Mouse (Mus musculus) intestine, postnatal 0 days (tissue): ENCODE data around the gene Blzf1. TPM values are rescaled to one million over a fixed set of nuclear protein-coding genes. Genes with fewer than 3 reads are reported as not detected.

Source experiments
- ATAC-seq: fragments of 200-750 bp; cut with Nextera tagmentation; 2 replicates; pipeline ENCODE4 v1.8.0; 2017; ENCODE audit warnings: mild to moderate bottlenecking, moderate TSS enrichment, moderate library complexity
- H3K27ac ChIP-seq: fragments of 300-500 bp; sonication (generic); 2 replicates; pipeline ENCODE4 v1.5.1; 2014; ENCODE audit warnings: mild to moderate bottlenecking, low read depth, low read length, moderate library complexity
- H3K27me3 ChIP-seq: fragments of 300-500 bp; sonication (generic); replicated peaks from 2 replicates; pipeline ENCODE4 v1.6.1; 2014; ENCODE audit warnings: low read length, mixed read lengths; ENCODE audit not compliant: control insufficient read depth, insufficient read depth
- H3K36me3 ChIP-seq: fragments of 300-500 bp; sonication (generic); 2 replicates; pipeline ENCODE4 v1.6.1; 2014; ENCODE audit warnings: mild to moderate bottlenecking, moderate library complexity; ENCODE audit not compliant: control insufficient read depth, insufficient read depth
- H3K4me1 ChIP-seq: fragments of 300-500 bp; sonication (generic); replicated peaks from 2 replicates; pipeline ENCODE4 v1.6.1; 2014; ENCODE audit warnings: antibody characterized with exemption, low read length, mixed read lengths; ENCODE audit not compliant: control insufficient read depth, insufficient read depth
- H3K4me2 ChIP-seq: fragments of 300-500 bp; sonication (generic); replicated peaks from 2 replicates; pipeline ENCODE4 v1.6.1; 2014; ENCODE audit warnings: low read depth, mild to moderate bottlenecking, moderate library complexity
- H3K4me3 ChIP-seq: fragments of 300-500 bp; sonication (generic); 2 replicates; pipeline ENCODE4 v1.5.1; 2014; ENCODE audit warnings: low read depth, low read length
- H3K9ac ChIP-seq: fragments of 300-500 bp; sonication (generic); 2 replicates; pipeline ENCODE4 v1.6.1; 2014; ENCODE audit warnings: mild to moderate bottlenecking, low read depth, low read length
- H3K9me3 ChIP-seq: fragments of 300-500 bp; sonication (generic); 2 replicates; pipeline ENCODE4 v1.6.1; 2016; ENCODE audit warnings: mixed run types; ENCODE audit not compliant: control insufficient read depth
- CTCF ChIP-seq: sonication (generic); IDR thresholded peaks from 2 replicates; pipeline ENCODE4 v1.5.1; 2016; ENCODE audit warnings: low read depth, mild to moderate bottlenecking, control low read depth, antibody characterized with exemption, moderate library complexity
- WGBS: fragments of 180-500 bp; shearing (Covaris S2); extraction: QIAGEN DNeasy Blood & Tissue Kit; methylation state at CpG from one replicate; pipeline ENCODE4 v1.1.7; 2014; 5-methylcytosine and 5-hydroxymethylcytosine counted together
- polyA plus RNA-seq: library from polyadenylated mRNA; unstranded; fragments of >200 nt; fragmentation: Nextera tagmentation; extraction: Ambion mirVana; gene quantifications from 2 replicates; pipeline ENCODE4 v1.2.1, GENCODE M21; 2015

Blzf1 gene
- 16.7 and 17.2 TPM in 2 replicates for polyA plus RNA-seq

DNA sequence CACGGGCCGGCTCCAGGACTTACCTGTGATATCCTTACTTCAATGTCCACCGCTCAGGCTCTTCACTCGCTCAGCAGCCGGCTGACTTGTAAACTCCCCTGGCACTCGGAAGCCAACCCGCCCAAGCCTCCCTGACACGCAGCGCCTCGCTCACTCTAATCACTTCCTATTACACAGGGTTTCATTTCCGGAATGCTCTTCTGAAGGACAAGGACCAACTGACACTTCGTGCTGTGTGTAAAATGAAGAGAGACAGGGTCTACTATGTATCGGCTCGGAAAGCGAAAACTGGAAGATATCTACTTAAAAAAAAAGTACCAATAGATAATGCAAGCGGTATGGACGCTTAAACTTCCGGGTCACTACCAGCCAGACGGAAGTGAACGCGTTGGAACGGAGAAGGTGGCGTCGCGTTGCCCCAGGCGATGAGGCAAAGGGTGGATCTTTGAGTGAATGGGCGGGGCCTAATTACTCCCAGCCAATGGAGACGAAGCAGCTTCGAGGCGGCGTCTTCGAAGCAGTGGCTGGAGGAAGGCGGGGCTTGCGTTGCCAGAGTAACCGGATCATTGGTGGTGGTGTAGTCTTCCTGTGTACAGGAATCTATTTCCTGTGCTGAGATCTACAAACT, at the start of gene Blzf1:
Gene Blzf1, minus strand, starts transcription at position 366 of the 628 bp plus-strand sequence.
- H3K4me1 ChIP-seq, result peaks cover 4% of the 10 kb centered on the region; the same call in 1 of the 2 replicates
- whole genome bisulfite sequencing, result under 1% methylated on average over 35 of the region's 35 CpGs
- peak; percentile 99 for ATAC-seq
- peaks cover 13% of the 10 kb centered on the region for H3K36me3 ChIP-seq
- TF ChIP-seq CTCF, result no peak
- peak within 1 kb of the TSS; percentile 61 for H3K9ac ChIP-seq
- peak within 1 kb of the TSS; percentile 59 for H3K4me3 ChIP-seq
- peak within 1 kb of the TSS; percentile 90 for H3K4me2 ChIP-seq
- no peaks in the 10 kb centered on the region for H3K27me3 ChIP-seq
- no peaks in the 10 kb centered on the region for H3K9me3 ChIP-seq
- peak within 1 kb of the TSS; percentile 81 for H3K27ac ChIP-seq

- no peak overlapping the region for H3K4me3 ChIP-seq
- H3K27me3 ChIP-seq, result no peaks in the 10 kb centered on the region
- peak; percentile 80 for ATAC-seq
- WGBS, result 45% methylated on average over 3 of the region's 3 CpGs
- H3K27ac ChIP-seq, result no peak overlapping the region; the same call in 1 of the 2 replicates
- no peaks in the 10 kb centered on the region for H3K4me1 ChIP-seq
- H3K9me3 ChIP-seq, result no peaks in the 10 kb centered on the region
- no peak for TF ChIP-seq CTCF
- no peaks in the 10 kb centered on the region; the same call in 1 of the 2 replicates for H3K36me3 ChIP-seq
- no peak overlapping the region for H3K9ac ChIP-seq
- H3K4me2 ChIP-seq, result no peak overlapping the region
Measured at GRCm38 (mm10) chr1:164353443-164353842, 46.2 kb upstream of the Blzf1 start.

- Histone ChIP-seq H3K4me2 (no peak overlapping the region), H3K27me3 (no peaks in the 10 kb centered on the region), H3K9me3 (0 out of 2 replicates have a peak, but pooled peaks cover 3% of the 10 kb centered on the region), H3K4me3 (no peak overlapping the region), H3K36me3 (peaks cover 9% of the 10 kb centered on the region), H3K4me1 (no peaks in the 10 kb centered on the region), H3K27ac (no peak overlapping the region), H3K9ac (no peak overlapping the region)
- no peak for ATAC-seq
- WGBS, result 83% methylated on average over 3 of the region's 3 CpGs
- peak; percentile 65 for TF ChIP-seq CTCF
Measured at GRCm38 (mm10) chr1:164342161-164342560, 34.9 kb upstream of the Blzf1 start.

DNA sequence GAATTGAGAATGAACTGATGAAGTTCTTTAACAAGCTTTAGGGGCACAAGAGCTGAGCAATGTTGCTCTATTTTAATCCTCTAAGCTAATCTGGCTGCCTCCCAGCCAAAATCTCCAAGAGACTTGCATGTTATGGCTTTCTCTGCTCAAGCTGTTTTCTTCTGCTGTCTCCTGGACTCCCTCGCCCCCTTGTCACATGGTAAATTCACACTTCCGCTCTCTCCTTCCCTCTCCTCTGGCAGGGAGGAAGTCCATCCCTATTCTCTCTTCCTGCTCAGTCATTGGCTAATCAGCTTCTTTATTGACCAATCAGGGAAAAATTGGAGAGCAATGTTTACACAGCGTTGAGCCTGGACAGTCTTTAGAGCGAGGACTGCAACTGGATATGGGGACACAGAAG, 28.6 kb upstream of the Blzf1 start:
- H3K36me3 ChIP-seq, result peaks cover under 1% of the 10 kb centered on the region; the same call in 1 of the 2 replicates
- H3K9ac ChIP-seq, result no peak overlapping the region
- H3K27me3 ChIP-seq, result no peaks in the 10 kb centered on the region
- no peak overlapping the region for H3K4me2 ChIP-seq
- H3K4me3 ChIP-seq, result no peak overlapping the region
- H3K27ac ChIP-seq, result no peak overlapping the region
- 74% methylated on average over 4 of the region's 4 CpGs for WGBS
- H3K9me3 ChIP-seq, result no peaks in the 10 kb centered on the region
- TF ChIP-seq CTCF, result no peak
- no peaks in the 10 kb centered on the region for H3K4me1 ChIP-seq
- peak; percentile 71 for ATAC-seq

DNA sequence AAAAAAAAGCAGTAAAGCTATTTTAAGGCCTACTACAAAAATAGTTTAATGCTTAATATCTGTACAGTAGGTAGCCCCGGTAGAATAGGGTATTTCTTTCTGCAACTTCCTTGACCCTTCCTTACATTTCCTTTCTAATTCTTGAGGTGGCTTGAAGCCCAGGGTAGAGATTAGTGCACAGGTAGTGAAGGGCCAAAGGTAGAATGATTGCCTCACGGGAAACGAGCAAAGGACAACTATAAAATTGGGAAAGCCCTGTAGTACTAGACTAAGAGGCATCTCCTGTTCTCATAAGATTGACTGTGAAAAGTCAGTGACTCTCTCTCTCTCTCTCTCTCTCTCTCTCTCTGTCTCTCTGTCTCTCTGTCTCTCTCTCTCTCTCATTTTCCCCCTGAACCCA, 28.1 kb upstream of the Blzf1 start:
- H3K9me3 ChIP-seq, result no peaks in the 10 kb centered on the region
- H3K36me3 ChIP-seq, result peaks cover 5% of the 10 kb centered on the region; the same call in 1 of the 2 replicates
- H3K27ac ChIP-seq, result no peak overlapping the region
- H3K4me1 ChIP-seq, result no peaks in the 10 kb centered on the region
- 37% methylated on average over 3 of the region's 3 CpGs for WGBS
- no peak overlapping the region for H3K4me3 ChIP-seq
- TF ChIP-seq CTCF, result no peak
- ATAC-seq, result peak; percentile 82
- H3K9ac ChIP-seq, result no peak overlapping the region
- no peak overlapping the region for H3K4me2 ChIP-seq
- no peaks in the 10 kb centered on the region for H3K27me3 ChIP-seq

DNA sequence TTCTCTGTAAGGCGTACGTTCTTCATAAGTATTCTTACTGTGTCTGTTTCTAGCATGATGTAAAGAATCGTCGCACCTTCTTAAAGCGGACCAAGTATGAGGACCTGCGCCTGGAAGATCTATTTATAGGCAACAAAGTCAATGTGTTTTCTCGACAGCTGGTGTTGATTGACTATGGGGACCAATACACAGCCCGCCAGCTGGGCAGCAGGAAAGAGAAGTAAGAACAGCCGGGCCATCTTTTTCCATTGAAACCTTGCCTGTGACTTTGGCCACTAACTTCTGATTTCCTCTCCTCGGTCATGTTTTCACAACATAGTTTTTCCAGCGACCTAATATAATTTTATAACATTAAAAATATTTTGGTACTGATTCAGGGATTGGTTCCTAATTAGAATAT, 25.3 kb upstream of the Blzf1 start:
- H3K9ac ChIP-seq, result no peak overlapping the region
- WGBS, result 87% methylated on average over 11 of the region's 11 CpGs
- ATAC-seq, result no peak
- TF ChIP-seq CTCF, result no peak
- no peak overlapping the region for H3K27ac ChIP-seq
- H3K9me3 ChIP-seq, result no peaks in the 10 kb centered on the region
- H3K36me3 ChIP-seq, result peaks cover 6% of the 10 kb centered on the region; the same call in 1 of the 2 replicates
- H3K4me3 ChIP-seq, result no peak overlapping the region
- H3K4me2 ChIP-seq, result no peak overlapping the region
- no peaks in the 10 kb centered on the region for H3K4me1 ChIP-seq
- no peaks in the 10 kb centered on the region for H3K27me3 ChIP-seq
